Mouse (Mus musculus) heart, embryonic 15.5 days (tissue): ENCODE results near the gene St8sia4. TPM values are rescaled to one million over a fixed set of nuclear protein-coding genes. Genes with fewer than 3 reads are reported as not detected.

Source experiments
- ATAC-seq: fragments of 200-750 bp; cut with Nextera tagmentation; replicated peaks from 2 replicates; pipeline ENCODE4 v1.8.0; 2017; ENCODE audit warnings: low read depth, moderate TSS enrichment; ENCODE audit not compliant: insufficient number of reproducible peaks, insufficient read depth, low FRiP score
- H3K27ac ChIP-seq: fragments of 300-500 bp; sonication (generic); 2 replicates; pipeline ENCODE4 v1.5.1; 2015; ENCODE audit warnings: mild to moderate bottlenecking, inconsistent platforms
- H3K27me3 ChIP-seq: fragments of 300-500 bp; sonication (generic); 2 replicates; pipeline ENCODE4 v1.6.1; 2015; ENCODE audit warnings: inconsistent platforms
- H3K36me3 ChIP-seq: fragments of 300-500 bp; sonication (generic); 2 replicates; pipeline ENCODE4 v1.6.1; 2015; ENCODE audit warnings: mild to moderate bottlenecking, inconsistent platforms
- H3K4me1 ChIP-seq: fragments of 300-500 bp; sonication (generic); replicated peaks from 2 replicates; pipeline ENCODE4 v1.6.1; 2015; ENCODE audit warnings: inconsistent platforms
- H3K4me2 ChIP-seq: fragments of 300-500 bp; sonication (generic); 2 replicates; pipeline ENCODE4 v1.6.1; 2015; ENCODE audit warnings: inconsistent platforms, mild to moderate bottlenecking, moderate library complexity
- H3K4me3 ChIP-seq: fragments of 300-500 bp; sonication (generic); 2 replicates; pipeline ENCODE4 v1.5.1; 2015; ENCODE audit warnings: mild to moderate bottlenecking, inconsistent platforms
- H3K9ac ChIP-seq: fragments of 300-500 bp; sonication (generic); 2 replicates; pipeline ENCODE4 v1.6.1; 2015; ENCODE audit warnings: mild to moderate bottlenecking, inconsistent platforms
- H3K9me3 ChIP-seq: fragments of 300-500 bp; sonication (generic); replicated peaks from 2 replicates; pipeline ENCODE4 v1.6.1; 2016; ENCODE audit warnings: inconsistent platforms
- WGBS: fragments of 180-500 bp; shearing (Covaris S2); methylation state at CpG from one replicate; pipeline ENCODE4 v1.1.7; 2015; ENCODE audit warnings: mixed read lengths; 5-methylcytosine and 5-hydroxymethylcytosine counted together
- polyA plus RNA-seq: library from polyadenylated mRNA; unstranded; fragments of >200 nt; fragmentation: Nextera tagmentation; extraction: Ambion mirVana; gene quantifications from 2 replicates; pipeline ENCODE4 v1.2.1, GENCODE M21; 2015

St8sia4 gene
- polyA plus RNA-seq, 1 experiment from 2014 or later = 2.0 TPM

DNA sequence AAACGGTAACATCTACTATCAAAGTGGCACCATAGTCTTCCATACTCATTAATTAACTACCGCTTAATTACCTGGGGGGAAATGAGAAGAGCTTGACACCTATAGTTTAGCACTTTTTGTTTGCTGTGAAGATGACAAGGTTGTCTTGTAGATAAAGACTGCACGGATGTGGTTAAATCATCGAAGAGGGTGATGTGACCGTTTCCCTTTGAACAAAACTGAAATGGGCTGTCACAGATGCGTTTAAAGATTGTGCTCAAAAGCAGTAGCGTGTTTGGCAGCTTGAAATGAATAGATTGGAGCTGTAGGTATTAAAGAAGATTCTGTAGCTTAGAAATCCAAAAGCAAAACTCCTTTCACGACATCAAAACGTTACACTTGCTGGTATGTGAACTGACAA is 11.8 kb downstream of the St8sia4 start:
- H3K36me3 ChIP-seq = no peaks in the 10 kb centered on the region
- 72% methylated on average over 9 of the region's 9 CpGs for WGBS
- H3K9me3 ChIP-seq = no peaks in the 10 kb centered on the region
- H3K4me3 ChIP-seq = no peak overlapping the region
- no peak overlapping the region for H3K4me2 ChIP-seq
- H3K27me3 ChIP-seq = no peaks in the 10 kb centered on the region
- no peak overlapping the region for H3K9ac ChIP-seq
- ATAC-seq = no peak
- no peaks in the 10 kb centered on the region for H3K4me1 ChIP-seq
- no peak overlapping the region for H3K27ac ChIP-seq

- no peak overlapping the region for H3K4me2 ChIP-seq
- no peaks in the 10 kb centered on the region for H3K4me1 ChIP-seq
- no peaks in the 10 kb centered on the region for H3K9me3 ChIP-seq
- WGBS = 68% methylated on average over 8 of the region's 8 CpGs
- no peaks in the 10 kb centered on the region for H3K27me3 ChIP-seq
- H3K36me3 ChIP-seq = no peaks in the 10 kb centered on the region
- no peak overlapping the region for H3K4me3 ChIP-seq
- H3K9ac ChIP-seq = no peak overlapping the region
- H3K27ac ChIP-seq = no peak overlapping the region
- ATAC-seq = no peak
These were observed 13.9 kb downstream of the St8sia4 start for GRCm38 (mm10) chr1:95653445-95653844.

GRCm38 (mm10) chr1:95644292-95644691 is 23.1 kb downstream of the St8sia4 start:
- Histone ChIP-seq H3K4me1 (no peaks in the 10 kb centered on the region), H3K9me3 (no peaks in the 10 kb centered on the region), H3K9ac (no peak overlapping the region), H3K27me3 (no peaks in the 10 kb centered on the region), H3K27ac (no peak overlapping the region), H3K36me3 (no peaks in the 10 kb centered on the region), H3K4me3 (no peak overlapping the region), H3K4me2 (no peak overlapping the region)
- WGBS = 60% methylated on average over 2 of the region's 2 CpGs
- ATAC-seq = no peak

DNA sequence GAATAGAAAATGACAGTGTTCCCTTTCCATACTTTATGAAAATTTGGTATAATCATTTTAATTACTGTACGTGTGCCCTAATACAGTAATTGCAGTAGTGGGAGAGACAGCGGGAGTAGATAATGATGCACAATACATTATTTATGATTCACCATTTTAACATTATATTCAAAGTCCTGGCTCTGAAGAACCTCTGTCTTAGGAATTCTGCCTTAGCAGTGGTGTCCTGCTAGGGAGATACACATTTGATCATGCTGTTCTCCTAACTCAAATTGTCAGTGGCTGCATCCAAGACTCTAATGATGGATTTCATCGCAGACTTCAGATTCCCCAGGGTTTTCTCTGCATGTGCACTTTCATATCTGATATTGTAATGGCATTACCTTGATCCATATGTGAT is 28.4 kb downstream of the St8sia4 start:
- no peaks in the 10 kb centered on the region for H3K36me3 ChIP-seq
- H3K9ac ChIP-seq = no peak overlapping the region
- H3K4me1 ChIP-seq = no peaks in the 10 kb centered on the region
- H3K27me3 ChIP-seq = no peaks in the 10 kb centered on the region
- no peak overlapping the region for H3K4me2 ChIP-seq
- H3K4me3 ChIP-seq = no peak overlapping the region
- no peak overlapping the region for H3K27ac ChIP-seq
- 88% methylated on average over 3 of the region's 3 CpGs for WGBS
- no peaks in the 10 kb centered on the region for H3K9me3 ChIP-seq
- ATAC-seq = no peak

- H3K9me3 ChIP-seq = no peaks in the 10 kb centered on the region
- WGBS = 52% methylated on average over 5 of the region's 5 CpGs
These were observed 43.0 kb downstream of the St8sia4 start for GRCm38 (mm10) chr1:95624376-95624775.

DNA sequence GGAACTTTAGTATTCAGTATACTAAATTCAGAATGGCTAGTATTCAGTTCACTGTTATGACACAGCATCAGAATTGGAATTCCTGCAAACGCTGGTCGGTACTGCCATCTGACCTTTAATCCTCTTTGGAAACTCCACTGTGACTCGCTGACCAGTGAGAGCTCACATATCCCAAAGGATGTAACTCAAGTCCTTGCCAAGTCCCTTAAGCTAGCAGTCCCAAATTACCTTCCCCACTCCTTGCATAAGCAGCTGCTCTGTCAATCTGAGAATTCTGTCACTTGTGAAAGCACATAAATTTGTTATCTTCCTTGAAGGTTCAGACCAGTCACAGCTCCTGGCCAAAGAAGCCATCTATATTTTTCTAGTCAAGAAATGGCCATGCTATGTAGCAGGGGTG is 48.7 kb downstream of the St8sia4 start:
- Histone ChIP-seq H3K4me1 (no peaks in the 10 kb centered on the region), H3K9ac (no peak overlapping the region), H3K27me3 (no peaks in the 10 kb centered on the region), H3K9me3 (no peaks in the 10 kb centered on the region), H3K4me3 (no peak overlapping the region), H3K4me2 (no peak overlapping the region), H3K36me3 (no peaks in the 10 kb centered on the region), H3K27ac (no peak overlapping the region)
- WGBS = 56% methylated on average over 3 of the region's 3 CpGs
- no peak for ATAC-seq

More at GRCm38 (mm10) chr1:95624376-95624775, 43.0 kb downstream of the St8sia4 start:
- ATAC-seq = no peak
- H3K9ac ChIP-seq = no peak overlapping the region
- H3K4me3 ChIP-seq = no peak overlapping the region
- no peak overlapping the region for H3K27ac ChIP-seq
- no peaks in the 10 kb centered on the region for H3K4me1 ChIP-seq
- no peaks in the 10 kb centered on the region for H3K27me3 ChIP-seq
- H3K4me2 ChIP-seq = no peak overlapping the region
- no peaks in the 10 kb centered on the region for H3K36me3 ChIP-seq

- Histone ChIP-seq H3K9ac (no peak overlapping the region), H3K9me3 (no peaks in the 10 kb centered on the region), H3K4me3 (no peak overlapping the region), H3K27ac (no peak overlapping the region), H3K4me1 (no peaks in the 10 kb centered on the region), H3K27me3 (no peaks in the 10 kb centered on the region), H3K4me2 (no peak overlapping the region), H3K36me3 (no peaks in the 10 kb centered on the region)
- ATAC-seq = no peak
- 50% methylated on average over 3 of the region's 3 CpGs for WGBS
These were observed 49.2 kb downstream of the St8sia4 start for GRCm38 (mm10) chr1:95618125-95618524.

DNA sequence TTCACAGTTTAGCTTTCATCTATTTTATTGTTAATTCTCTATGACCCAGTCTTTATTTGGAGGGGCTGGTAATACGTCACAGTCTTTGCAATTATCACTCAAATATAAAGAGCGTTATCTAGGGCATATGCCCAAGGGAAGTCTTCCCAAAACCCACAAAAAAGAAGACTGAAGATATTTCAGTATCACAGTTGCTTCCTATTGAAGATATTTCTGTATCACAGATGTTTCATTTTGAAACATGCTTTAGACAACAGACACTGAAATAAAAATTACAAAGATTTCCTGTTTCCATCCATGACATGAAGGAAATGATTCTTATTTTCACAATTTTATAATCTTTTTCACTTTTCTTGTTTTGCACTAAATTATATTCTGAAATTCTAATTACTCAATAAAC is 57.4 kb downstream of the St8sia4 start:
- H3K4me3 ChIP-seq = no peak overlapping the region
- H3K4me2 ChIP-seq = no peak overlapping the region
- H3K27ac ChIP-seq = no peak overlapping the region
- no peak overlapping the region for H3K9ac ChIP-seq
- no peaks in the 10 kb centered on the region for H3K9me3 ChIP-seq
- no peaks in the 10 kb centered on the region for H3K4me1 ChIP-seq
- ATAC-seq = no peak
- H3K27me3 ChIP-seq = no peaks in the 10 kb centered on the region
- WGBS = 70% methylated on average over 2 of the region's 2 CpGs
- H3K36me3 ChIP-seq = no peaks in the 10 kb centered on the region

- WGBS = 76% methylated on average over 5 of the region's 5 CpGs
- ATAC-seq = no peak
These were observed 58.3 kb downstream of the St8sia4 start for GRCm38 (mm10) chr1:95609045-95609444.

GRCm38 (mm10) chr1:95605458-95605857 is 61.9 kb downstream of the St8sia4 start:
- 66% methylated on average over 2 of the region's 2 CpGs for WGBS
- ATAC-seq = no peak; the same call in 1 of the 2 replicates
- H3K4me2 ChIP-seq = no peak overlapping the region

More at GRCm38 (mm10) chr1:95609045-95609444, 58.3 kb downstream of the St8sia4 start:
- Histone ChIP-seq H3K27me3 (no peaks in the 10 kb centered on the region), H3K4me3 (no peak overlapping the region), H3K9me3 (no peaks in the 10 kb centered on the region), H3K27ac (no peak overlapping the region), H3K4me1 (no peaks in the 10 kb centered on the region), H3K36me3 (no peaks in the 10 kb centered on the region), H3K4me2 (no peak overlapping the region), H3K9ac (no peak overlapping the region)

GRCm38 (mm10) chr1:95598108-95598507 is 69.3 kb downstream of the St8sia4 start:
- Histone ChIP-seq H3K4me2 (no peak overlapping the region), H3K9me3 (no peaks in the 10 kb centered on the region), H3K4me3 (no peak overlapping the region), H3K27ac (no peak overlapping the region), H3K27me3 (no peaks in the 10 kb centered on the region), H3K4me1 (no peaks in the 10 kb centered on the region), H3K9ac (no peak overlapping the region), H3K36me3 (no peaks in the 10 kb centered on the region)
- no peak for ATAC-seq
- 72% methylated on average over 1 of the region's 1 CpGs for WGBS

More at GRCm38 (mm10) chr1:95605458-95605857, 61.9 kb downstream of the St8sia4 start:
- H3K27ac ChIP-seq = no peak overlapping the region
- no peak overlapping the region for H3K4me3 ChIP-seq
- H3K9ac ChIP-seq = no peak overlapping the region
- H3K27me3 ChIP-seq = no peaks in the 10 kb centered on the region
- H3K36me3 ChIP-seq = no peaks in the 10 kb centered on the region
- no peaks in the 10 kb centered on the region for H3K9me3 ChIP-seq
- no peaks in the 10 kb centered on the region for H3K4me1 ChIP-seq

DNA sequence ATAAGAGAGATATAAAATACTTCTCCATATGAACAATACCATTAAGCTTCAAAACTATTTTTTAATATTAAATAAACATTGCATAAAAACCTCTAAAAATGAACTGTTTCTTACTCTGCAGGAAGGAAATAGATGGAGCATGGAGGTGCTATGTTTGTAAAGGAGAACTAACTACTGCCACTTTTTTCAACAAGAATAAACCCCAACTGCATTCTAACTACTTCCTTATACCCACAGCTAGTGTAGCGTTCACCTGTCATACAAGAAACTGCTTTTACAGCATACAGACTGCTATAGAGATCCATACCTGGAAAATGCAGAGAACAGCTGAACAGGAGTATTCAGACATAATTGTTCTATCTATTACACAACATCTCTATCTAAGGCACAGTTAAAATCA is 70.5 kb downstream of the St8sia4 start:
- 81% methylated on average over 1 of the region's 1 CpGs for WGBS
- Histone ChIP-seq H3K4me1 (no peaks in the 10 kb centered on the region), H3K36me3 (no peaks in the 10 kb centered on the region), H3K4me3 (no peak overlapping the region), H3K27ac (no peak overlapping the region), H3K9ac (no peak overlapping the region), H3K27me3 (no peaks in the 10 kb centered on the region), H3K9me3 (no peaks in the 10 kb centered on the region), H3K4me2 (no peak overlapping the region)
- ATAC-seq = no peak
